Mouse (Mus musculus): Measurements from ENCODE around the gene Gm49416. TPM values are rescaled to one million over a fixed set of nuclear protein-coding genes. Genes with fewer than 3 reads are reported as not detected.
A peak's percentile ranks its signal among the peaks of the same experiment; 100 is the strongest.

The Gm49416 gene
- total and polyA plus RNA-seq, 3 experiments: 0.57 to 3.2 (median 1.3) TPM

GRCm38 (mm10) chr19:8929224-8930088, 40.7 kb downstream of the Gm49416 start, which contains the start of the genes Rom1 and Eml3:
Gene Rom1, minus strand, starts transcription at chr19:8929356.
Gene Eml3, plus strand, starts transcription at chr19:8929552.
- no peaks in the 10 kb centered on the region; the same call in 1 of the 2 replicates for H3K4me1 ChIP-seq (ENCODE audit: control insufficient read depth, insufficient read depth, low read length)
- intact Hi-C loops (cut with DNase I): loop anchor here (1.0 kb wide), 1 partner anchor 12 kb away; the partner anchor contains the start of gene Mta2
- H3K4me3 ChIP-seq: peak within 1 kb of the TSS; percentile 66
- peak within 1 kb of the TSS; percentile 87 for H3K9ac ChIP-seq (ENCODE audit: low read depth, low read length)
- DNase-seq: peak; percentile 94 to 96
- peak; percentile 50; the same call in 1 of the 2 replicates for TF ChIP-seq POLR2A (IDR thresholded peaks at IDR 0.05; ENCODE audit: insufficient read depth, low read depth, low read length)
- TF ChIP-seq CTCF (IDR thresholded peaks at IDR 0.05): peak; percentile 63
- peak; percentile 42; the same call in 1 of the 2 replicates for TF ChIP-seq EP300 (IDR thresholded peaks at IDR 0.05; ENCODE audit: insufficient read depth, low read depth, low read length)
- H3K27me3 ChIP-seq (ENCODE audit: control insufficient read depth, insufficient read depth, low read length): no peaks in the 10 kb centered on the region
- H3K27ac ChIP-seq: peak within 1 kb of the TSS; percentile 83
- no peaks in the 10 kb centered on the region for H3K79me2 ChIP-seq (replicated peaks; ENCODE audit: control insufficient read depth, insufficient read depth, low read length)
- no peaks in the 10 kb centered on the region for H3K36me3 ChIP-seq (ENCODE audit: control insufficient read depth, insufficient read depth, low read length)
- 1% methylated on average over 72 of the region's 74 CpGs for WGBS

- peak overlapping the region; percentile 83 for H3K27ac ChIP-seq
- H3K9ac ChIP-seq (ENCODE audit: low read depth, low read length): peak overlapping the region; percentile 87
- H3K79me2 ChIP-seq (replicated peaks; ENCODE audit: control insufficient read depth, insufficient read depth, low read length): no peaks in the 10 kb centered on the region
- H3K27me3 ChIP-seq (ENCODE audit: control insufficient read depth, insufficient read depth, low read length): no peaks in the 10 kb centered on the region
- intact Hi-C loops (cut with DNase I): no loop called here
- H3K4me3 ChIP-seq: peak overlapping the region; percentile 66
- no peaks in the 10 kb centered on the region for H3K36me3 ChIP-seq (ENCODE audit: control insufficient read depth, insufficient read depth, low read length)
- no peak for TF ChIP-seq EP300 (IDR thresholded peaks at IDR 0.05; ENCODE audit: insufficient read depth, low read depth, low read length)
- TF ChIP-seq POLR2A (IDR thresholded peaks at IDR 0.05; ENCODE audit: insufficient read depth, low read depth, low read length): no peak
- no peak for TF ChIP-seq CTCF (IDR thresholded peaks at IDR 0.05)
- no peak for DNase-seq
- H3K4me1 ChIP-seq (ENCODE audit: control insufficient read depth, insufficient read depth, low read length): no peaks in the 10 kb centered on the region; the same call in 1 of the 2 replicates
- 8% methylated on average over 11 of the region's 11 CpGs for WGBS
Measured at GRCm38 (mm10) chr19:8930117-8930516, 41.4 kb downstream of the Gm49416 start.

GRCm38 (mm10) chr19:8930771-8931170, 42.0 kb downstream of the Gm49416 start:
- Histone ChIP-seq H3K4me1 (ENCODE audit: control insufficient read depth, insufficient read depth, low read length) (no peaks in the 10 kb centered on the region; the same call in 1 of the 2 replicates), H3K79me2 (replicated peaks; ENCODE audit: control insufficient read depth, insufficient read depth, low read length) (no peaks in the 10 kb centered on the region), H3K27me3 (ENCODE audit: control insufficient read depth, insufficient read depth, low read length) (no peaks in the 10 kb centered on the region), H3K36me3 (ENCODE audit: control insufficient read depth, insufficient read depth, low read length) (no peaks in the 10 kb centered on the region), H3K4me3 (no peak overlapping the region), H3K9ac (ENCODE audit: low read depth, low read length) (no peak overlapping the region), H3K27ac (no peak overlapping the region; the same call in 1 of the 2 replicates)
- 85% methylated on average over 7 of the region's 7 CpGs for WGBS
- intact Hi-C loops (cut with DNase I): no loop called here
- no peak for DNase-seq
- TF ChIP-seq CTCF (IDR thresholded peaks at IDR 0.05) (no peak), EP300 (IDR thresholded peaks at IDR 0.05; ENCODE audit: insufficient read depth, low read depth, low read length) (no peak), POLR2A (IDR thresholded peaks at IDR 0.05; ENCODE audit: insufficient read depth, low read depth, low read length) (no peak)

GRCm38 (mm10) chr19:8936736-8937135, 48.0 kb downstream of the Gm49416 start:
- TF ChIP-seq POLR2A (IDR thresholded peaks at IDR 0.05; ENCODE audit: insufficient read depth, low read depth, low read length) (no peak), EP300 (IDR thresholded peaks at IDR 0.05; ENCODE audit: insufficient read depth, low read depth, low read length) (no peak), CTCF (IDR thresholded peaks at IDR 0.05) (no peak)
- WGBS: 83% methylated on average over 2 of the region's 2 CpGs
- intact Hi-C loops (cut with DNase I): no loop called here

GRCm38 (mm10) chr19:8940526-8941133, 51.9 kb downstream of the Gm49416 start:
- Histone ChIP-seq H3K79me2 (replicated peaks; ENCODE audit: control insufficient read depth, insufficient read depth, low read length) (0 out of 2 replicates have a peak, but pooled peaks cover 2% of the 10 kb centered on the region), H3K4me1 (ENCODE audit: control insufficient read depth, insufficient read depth, low read length) (peaks cover 6% of the 10 kb centered on the region), H3K27ac (no peak overlapping the region), H3K4me3 (no peak overlapping the region), H3K27me3 (ENCODE audit: control insufficient read depth, insufficient read depth, low read length) (no peaks in the 10 kb centered on the region), H3K36me3 (ENCODE audit: control insufficient read depth, insufficient read depth, low read length) (peaks cover 11% of the 10 kb centered on the region), H3K9ac (ENCODE audit: low read depth, low read length) (no peak overlapping the region)
- 86% methylated on average over 15 of the region's 15 CpGs for WGBS
- TF ChIP-seq EP300 (IDR thresholded peaks at IDR 0.05; ENCODE audit: insufficient read depth, low read depth, low read length): no peak
- TF ChIP-seq CTCF (IDR thresholded peaks at IDR 0.05): no peak
- no peak for TF ChIP-seq POLR2A (IDR thresholded peaks at IDR 0.05; ENCODE audit: insufficient read depth, low read depth, low read length)
- intact Hi-C loops (cut with DNase I): loop anchor here (1.0 kb wide), 2 partner anchors 11 to 13 kb away; partner anchors contain the start of genes Eml3, Rom1 and Tut1
- DNase-seq: no peak

More at GRCm38 (mm10) chr19:8936736-8937135, 48.0 kb downstream of the Gm49416 start:
- Histone ChIP-seq H3K79me2 (replicated peaks; ENCODE audit: control insufficient read depth, insufficient read depth, low read length) (no peaks in the 10 kb centered on the region), H3K4me1 (ENCODE audit: control insufficient read depth, insufficient read depth, low read length) (peaks cover 1% of the 10 kb centered on the region; the same call in 1 of the 2 replicates), H3K9ac (ENCODE audit: low read depth, low read length) (no peak overlapping the region), H3K27ac (no peak overlapping the region), H3K36me3 (ENCODE audit: control insufficient read depth, insufficient read depth, low read length) (no peaks in the 10 kb centered on the region), H3K4me3 (no peak overlapping the region), H3K27me3 (ENCODE audit: control insufficient read depth, insufficient read depth, low read length) (no peaks in the 10 kb centered on the region)
- no peak for DNase-seq
